Mouse (Mus musculus) liver, embryonic 11.5 days (tissue): ENCODE data around the gene 4933430I17Rik. TPM values are rescaled to one million over a fixed set of nuclear protein-coding genes. Genes with fewer than 3 reads are reported as not detected.

Source experiments
- ATAC-seq: fragments of 200-750 bp; cut with Nextera tagmentation; replicated peaks from 2 replicates; pipeline ENCODE4 v1.8.0; 2017; ENCODE audit warnings: moderate number of reproducible peaks, mild to moderate bottlenecking, moderate TSS enrichment, moderate library complexity; ENCODE audit not compliant: low FRiP score
- DNase-seq: peaks from one replicate; pipeline ENCODE4 v3.0.0-alpha.2; 2017; ENCODE audit warnings: low spot score
- H3K27ac ChIP-seq: fragments of 300-500 bp; sonication (generic); 2 replicates; pipeline ENCODE4 v1.5.1; 2014; ENCODE audit warnings: mild to moderate bottlenecking, low read depth, low read length, control low read depth
- H3K27me3 ChIP-seq: fragments of 300-500 bp; sonication (generic); replicated peaks from 2 replicates; pipeline ENCODE4 v1.6.1; 2014; ENCODE audit warnings: low read length, mixed read lengths; ENCODE audit not compliant: control insufficient read depth, insufficient read depth
- H3K36me3 ChIP-seq: fragments of 300-500 bp; sonication (generic); 2 replicates; pipeline ENCODE4 v1.6.1; 2014; ENCODE audit warnings: mild to moderate bottlenecking, low read length, moderate library complexity, mixed read lengths; ENCODE audit not compliant: control insufficient read depth, insufficient read depth
- H3K4me1 ChIP-seq: fragments of 300-500 bp; sonication (generic); replicated peaks from 2 replicates; pipeline ENCODE4 v1.6.1; 2014; ENCODE audit warnings: low read length, mixed read lengths; ENCODE audit not compliant: control insufficient read depth, insufficient read depth
- H3K4me2 ChIP-seq: fragments of 300-500 bp; sonication (generic); 2 replicates; pipeline ENCODE4 v1.6.1; 2014; ENCODE audit warnings: mild to moderate bottlenecking, control low read depth, moderate library complexity
- H3K4me3 ChIP-seq: fragments of 300-500 bp; sonication (generic); 2 replicates; pipeline ENCODE4 v1.5.1; 2014; ENCODE audit warnings: low read depth, low read length, control low read depth
- H3K9ac ChIP-seq: fragments of 300-500 bp; sonication (generic); 2 replicates; pipeline ENCODE4 v1.6.1; 2014; ENCODE audit warnings: low read depth, low read length, control low read depth
- H3K9me3 ChIP-seq: fragments of 300-500 bp; sonication (generic); 2 replicates; pipeline ENCODE4 v1.6.1; 2016; ENCODE audit warnings: low read length, inconsistent platforms, mixed read lengths; ENCODE audit not compliant: control insufficient read depth
- WGBS: fragments of 180-500 bp; shearing (Covaris S2); extraction: QIAGEN DNeasy Blood & Tissue Kit; methylation state at CpG from one replicate; pipeline ENCODE4 v1.1.7; 2014; 5-methylcytosine and 5-hydroxymethylcytosine counted together
- polyA plus RNA-seq: library from polyadenylated mRNA; unstranded; fragments of >200 nt; fragmentation: Nextera tagmentation; extraction: Ambion mirVana; gene quantifications from 2 replicates; pipeline ENCODE4 v1.2.1, GENCODE M21; 2014

Gene 4933430I17Rik
- polyA plus RNA-seq, 1 experiment from 2014 or later: 0.36 TPM

DNA sequence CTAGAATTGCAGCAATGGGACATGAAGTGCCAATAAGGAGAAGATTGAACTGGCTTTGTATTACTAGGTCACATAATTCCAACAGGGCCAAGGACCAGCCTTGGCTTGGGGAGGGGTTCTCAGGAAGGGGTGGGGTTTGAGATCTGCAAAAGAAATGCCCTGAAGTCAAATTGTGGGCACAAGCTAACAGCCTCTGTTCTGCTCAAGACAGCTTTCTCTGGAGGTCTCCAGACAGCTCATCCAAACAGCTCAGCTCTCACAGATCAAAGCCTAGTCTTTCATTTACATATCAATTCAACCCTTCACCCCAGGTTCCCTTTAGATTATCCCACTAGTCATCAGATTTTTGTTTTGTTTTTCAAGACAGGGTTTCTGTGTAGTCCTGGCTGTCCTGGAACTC, 19.6 kb downstream of the 4933430I17Rik start:
- Histone ChIP-seq H3K36me3 (no peaks in the 10 kb centered on the region), H3K9ac (no peak overlapping the region), H3K4me1 (no peaks in the 10 kb centered on the region), H3K4me3 (no peak overlapping the region), H3K4me2 (no peak overlapping the region), H3K9me3 (no peaks in the 10 kb centered on the region), H3K27me3 (no peaks in the 10 kb centered on the region), H3K27ac (no peak overlapping the region)
- DNase-seq: no peak
- ATAC-seq: no peak

DNA sequence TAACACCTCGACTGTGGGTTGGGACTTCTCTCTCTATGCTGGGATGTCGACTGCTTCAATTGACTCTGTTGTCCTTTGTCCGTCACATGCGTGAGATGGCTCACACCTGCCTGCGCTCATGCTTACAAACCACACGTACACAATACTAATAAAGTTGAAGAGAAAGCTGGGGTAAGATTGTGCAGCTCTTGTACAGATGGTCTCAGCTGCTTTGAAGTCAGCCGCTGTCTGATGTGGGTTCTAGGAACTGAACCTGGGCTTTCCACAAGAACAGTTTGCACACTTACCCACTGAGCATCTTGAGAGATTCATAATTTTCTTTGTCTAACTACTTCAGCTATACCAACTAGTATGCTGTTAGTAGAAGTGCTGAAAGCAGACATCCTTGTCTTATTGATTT, 26.8 kb downstream of the 4933430I17Rik start:
- no peak overlapping the region for H3K27ac ChIP-seq
- H3K4me2 ChIP-seq: no peak overlapping the region
- ATAC-seq (no peak), DNase-seq (no peak)
- no peaks in the 10 kb centered on the region for H3K27me3 ChIP-seq
- no peaks in the 10 kb centered on the region for H3K4me1 ChIP-seq
- H3K4me3 ChIP-seq: no peak overlapping the region
- no peaks in the 10 kb centered on the region for H3K36me3 ChIP-seq
- no peak overlapping the region for H3K9ac ChIP-seq
- H3K9me3 ChIP-seq: no peaks in the 10 kb centered on the region
- 85% methylated on average over 7 of the region's 7 CpGs for WGBS

DNA sequence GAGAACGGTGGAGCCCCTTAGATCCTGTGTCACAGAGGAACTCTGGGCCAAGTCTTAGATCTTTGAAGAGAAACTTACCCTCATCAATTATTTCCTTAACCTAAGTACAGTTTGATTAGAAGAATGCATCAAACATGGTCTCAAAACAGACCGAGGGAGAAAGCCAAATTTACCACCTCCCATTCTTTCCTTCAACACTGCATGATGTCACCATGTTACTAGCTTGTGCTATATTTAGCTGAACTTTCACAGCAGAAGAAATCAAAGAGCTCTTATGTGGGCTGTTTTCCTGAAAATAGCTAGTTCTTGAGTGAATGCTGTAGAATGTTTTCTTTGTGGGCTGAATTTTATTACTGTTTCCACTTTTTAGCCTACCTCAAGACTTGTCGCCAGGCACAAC, 32.3 kb downstream of the 4933430I17Rik start:
- Histone ChIP-seq H3K4me1 (no peaks in the 10 kb centered on the region), H3K27me3 (no peaks in the 10 kb centered on the region), H3K27ac (no peak overlapping the region), H3K4me2 (no peak overlapping the region), H3K4me3 (no peak overlapping the region), H3K36me3 (no peaks in the 10 kb centered on the region), H3K9ac (no peak overlapping the region), H3K9me3 (no peaks in the 10 kb centered on the region)
- WGBS: 63% methylated on average over 3 of the region's 3 CpGs
- ATAC-seq: no peak
- no peak for DNase-seq

DNA sequence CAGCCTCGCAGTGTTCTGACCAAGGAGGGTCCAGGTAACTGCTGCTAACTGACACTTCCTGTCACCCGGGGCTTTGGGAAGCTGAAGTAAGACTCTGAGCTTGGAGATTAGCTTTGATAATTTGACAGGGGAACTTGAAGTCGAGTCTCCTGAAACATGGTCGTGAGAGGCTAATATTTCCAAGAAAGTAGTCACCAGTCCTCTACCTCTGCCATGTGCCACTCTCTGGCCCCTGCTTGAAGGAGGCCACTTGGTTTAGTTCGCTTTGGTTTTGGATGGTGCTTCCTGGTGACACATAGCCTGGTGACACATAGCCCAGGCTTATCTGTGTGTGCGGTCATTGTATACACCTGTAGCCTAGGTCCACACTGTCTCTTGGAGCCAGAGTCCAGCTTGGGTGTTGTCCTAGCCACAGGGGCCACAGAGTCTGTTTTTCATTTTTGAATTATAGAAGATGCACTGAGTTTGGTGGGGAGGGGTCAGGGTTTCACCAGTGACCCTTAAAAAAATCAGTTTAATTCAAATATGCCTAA, 34.7 kb downstream of the 4933430I17Rik start, which contains the start of gene Rgs3:
Gene Rgs3, plus strand, starts transcription at position 51 of the 533 bp plus-strand sequence.
- Histone ChIP-seq H3K4me2 (no peak within 1 kb of the TSS), H3K9ac (no peak within 1 kb of the TSS), H3K27ac (no peak within 1 kb of the TSS), H3K4me1 (no peaks in the 10 kb centered on the region), H3K27me3 (no peaks in the 10 kb centered on the region), H3K9me3 (no peaks in the 10 kb centered on the region), H3K36me3 (no peaks in the 10 kb centered on the region), H3K4me3 (no peak within 1 kb of the TSS)
- WGBS: 38% methylated on average over 6 of the region's 6 CpGs
- DNase-seq (no peak), ATAC-seq (no peak)

DNA sequence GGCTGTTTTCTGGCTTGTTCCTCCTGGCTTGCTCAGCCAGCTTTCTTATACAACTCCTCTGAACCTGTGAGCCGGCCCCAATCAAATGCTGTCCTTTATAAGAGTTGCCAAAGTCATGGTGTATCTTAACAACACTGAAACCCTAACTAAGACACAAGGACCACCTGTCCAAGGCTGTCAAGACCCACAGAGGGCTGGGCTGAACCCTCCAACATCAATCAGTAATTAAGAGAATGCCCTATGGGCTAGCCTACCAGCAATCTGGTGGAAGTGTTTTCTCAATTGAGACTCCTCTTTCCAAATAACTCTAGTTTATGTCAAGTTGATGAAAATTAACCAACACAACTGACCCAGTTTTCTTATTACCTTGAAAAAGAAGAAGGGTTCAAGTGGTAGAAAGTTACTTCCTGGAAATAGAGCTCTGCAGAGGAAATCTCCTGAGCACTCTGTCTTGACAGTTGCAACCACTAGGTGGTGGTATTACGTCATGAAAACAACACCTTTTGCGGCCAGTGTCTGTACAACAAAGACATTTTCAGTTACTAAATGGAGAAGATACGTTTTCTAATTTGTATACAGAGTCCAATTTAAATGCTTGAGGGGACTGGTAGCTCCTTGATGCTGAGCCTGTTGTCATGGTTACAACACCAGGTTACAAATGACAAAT, 35.9 kb downstream of the 4933430I17Rik start:
- no peak overlapping the region for H3K27ac ChIP-seq
- no peak overlapping the region for H3K9ac ChIP-seq
- H3K9me3 ChIP-seq: no peaks in the 10 kb centered on the region
- 25% methylated on average over 4 of the region's 4 CpGs for WGBS
- ATAC-seq: no peak
- no peak for DNase-seq
- H3K27me3 ChIP-seq: no peaks in the 10 kb centered on the region
- no peaks in the 10 kb centered on the region for H3K36me3 ChIP-seq
- H3K4me3 ChIP-seq: no peak overlapping the region
- no peaks in the 10 kb centered on the region for H3K4me1 ChIP-seq
- H3K4me2 ChIP-seq: no peak overlapping the region

DNA sequence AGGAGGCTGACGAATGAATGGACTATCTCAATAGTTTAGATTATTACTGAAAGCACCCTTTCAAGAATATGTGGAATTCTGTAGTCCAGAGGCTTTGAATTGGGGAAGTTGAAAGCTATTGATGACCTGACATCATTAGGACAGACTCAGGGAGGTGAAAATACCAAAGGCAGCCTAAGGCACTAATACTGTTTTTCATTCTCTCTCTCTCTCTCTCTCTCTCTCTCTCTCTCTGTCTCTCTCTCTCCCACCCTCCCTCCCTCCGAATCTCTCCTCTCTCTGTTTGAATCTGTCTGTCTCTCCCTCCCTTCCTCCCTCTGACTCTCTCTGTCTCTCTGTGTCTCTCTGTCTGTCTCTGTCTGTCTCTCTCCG, 36.4 kb downstream of the 4933430I17Rik start:
- Histone ChIP-seq H3K9ac (no peak overlapping the region), H3K4me1 (no peaks in the 10 kb centered on the region), H3K9me3 (no peaks in the 10 kb centered on the region), H3K4me3 (no peak overlapping the region), H3K27ac (no peak overlapping the region), H3K36me3 (no peaks in the 10 kb centered on the region), H3K27me3 (no peaks in the 10 kb centered on the region), H3K4me2 (no peak overlapping the region)
- no peak for DNase-seq
- WGBS: 54% methylated on average over 3 of the region's 3 CpGs
- ATAC-seq: no peak

DNA sequence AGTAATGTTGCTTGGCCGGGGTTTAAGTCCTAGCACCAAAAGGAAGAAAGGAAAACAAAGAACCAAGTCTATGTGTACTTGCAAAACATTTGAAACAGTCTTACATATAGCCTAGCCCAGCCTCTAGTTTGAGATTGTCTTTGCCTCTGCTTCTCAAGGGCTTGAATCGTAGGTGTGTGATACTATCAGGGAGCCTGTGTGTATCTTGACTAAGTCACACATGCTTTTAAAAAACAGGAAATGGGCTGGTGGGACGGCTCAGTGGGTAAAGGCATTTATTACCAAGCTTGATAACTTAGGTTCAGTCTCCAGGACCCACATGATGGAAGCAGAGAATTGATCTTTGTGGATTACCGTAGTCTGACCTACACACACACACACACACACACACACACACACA, 36.8 kb downstream of the 4933430I17Rik start:
- DNase-seq (no peak), ATAC-seq (no peak)
- no peak overlapping the region for H3K27ac ChIP-seq
- no peak overlapping the region for H3K4me3 ChIP-seq
- no peaks in the 10 kb centered on the region for H3K27me3 ChIP-seq
- WGBS: 62% methylated on average over 4 of the region's 4 CpGs
- no peaks in the 10 kb centered on the region for H3K9me3 ChIP-seq
- H3K4me1 ChIP-seq: no peaks in the 10 kb centered on the region
- no peak overlapping the region for H3K4me2 ChIP-seq
- no peaks in the 10 kb centered on the region for H3K36me3 ChIP-seq
- no peak overlapping the region for H3K9ac ChIP-seq

DNA sequence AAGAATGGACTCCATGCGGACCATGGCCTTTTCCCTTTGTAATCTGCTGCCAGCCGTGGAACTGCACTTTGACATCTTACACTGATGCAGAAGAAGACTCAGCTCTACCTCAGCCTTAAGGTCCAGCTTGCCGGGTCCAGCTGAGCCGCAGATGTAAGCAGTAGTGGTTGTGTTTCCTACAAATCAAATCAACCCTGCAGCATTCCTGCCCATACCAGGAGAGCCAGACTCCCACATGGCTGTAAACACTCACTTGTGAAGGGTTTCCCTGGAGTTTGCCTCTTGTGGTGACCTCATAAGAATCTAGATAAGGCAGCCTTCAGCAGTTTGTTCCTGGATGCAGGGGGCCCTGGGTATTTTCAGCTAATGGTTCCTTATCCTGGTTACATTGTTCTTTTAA, 41.4 kb downstream of the 4933430I17Rik start:
- no peak overlapping the region for H3K4me2 ChIP-seq
- ATAC-seq (no peak), DNase-seq (no peak)
- no peaks in the 10 kb centered on the region for H3K9me3 ChIP-seq
- WGBS: 67% methylated on average over 4 of the region's 4 CpGs
- H3K27ac ChIP-seq: no peak overlapping the region
- no peak overlapping the region for H3K9ac ChIP-seq
- no peaks in the 10 kb centered on the region for H3K4me1 ChIP-seq
- H3K36me3 ChIP-seq: no peaks in the 10 kb centered on the region
- no peaks in the 10 kb centered on the region for H3K27me3 ChIP-seq
- no peak overlapping the region for H3K4me3 ChIP-seq

DNA sequence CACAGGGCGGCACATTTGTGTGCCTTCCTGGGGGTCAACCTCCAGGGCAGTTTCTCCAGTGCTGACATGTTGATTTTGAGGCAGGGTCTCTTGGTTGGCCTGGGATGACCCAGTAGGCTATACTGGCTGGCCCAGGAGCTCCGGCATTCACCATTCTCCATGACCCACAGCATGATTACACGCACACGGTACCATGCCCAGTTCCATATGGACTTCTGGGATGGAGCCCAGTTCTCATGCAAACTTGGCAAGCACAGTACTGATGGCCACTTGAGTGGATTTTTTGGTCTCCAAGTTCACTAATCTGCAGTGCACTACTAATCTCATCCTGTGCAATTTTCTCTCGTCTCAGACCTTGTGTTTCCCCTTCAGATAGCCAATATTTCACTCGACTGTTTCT, 42.5 kb downstream of the 4933430I17Rik start:
- H3K36me3 ChIP-seq: no peaks in the 10 kb centered on the region
- H3K4me1 ChIP-seq: no peaks in the 10 kb centered on the region
- 85% methylated on average over 6 of the region's 6 CpGs for WGBS
- H3K9ac ChIP-seq: no peak overlapping the region
- DNase-seq (no peak), ATAC-seq (no peak)
- no peak overlapping the region for H3K4me3 ChIP-seq
- no peak overlapping the region for H3K27ac ChIP-seq
- no peak overlapping the region for H3K4me2 ChIP-seq
- H3K27me3 ChIP-seq: no peaks in the 10 kb centered on the region
- no peaks in the 10 kb centered on the region for H3K9me3 ChIP-seq
